Mouse (Mus musculus): ENCODE measurements at regions not wholly inside any gene's neighbourhood (a gene's known extent, or its start where the extent isn't known, plus 50 kb on each side); places are given as distances from the start of the nearest gene placed in this dataset.
A peak's percentile ranks its signal among the peaks of the same experiment; 100 is the strongest.

GRCm38 (mm10) chr8:46413349-46414024 lies 57.4 kb upstream of the Acsl1 start:
- no peak for DNase-seq

- peak; percentile 17 to 24 for DNase-seq
Observed at GRCm38 (mm10) chr8:46414874-46415273, 56.0 kb upstream of the Acsl1 start.

GRCm38 (mm10) chr8:46419402-46419801 lies 51.4 kb upstream of the Acsl1 start:
- no peak for DNase-seq

- DNase-seq = no peak
Observed at GRCm38 (mm10) chr8:46420476-46420875, 50.4 kb upstream of the Acsl1 start.

All from cerebellum, postnatal 14 days (tissue).